Mouse (Mus musculus): ENCODE results near the gene Gpr15.

GRCm38 (mm10) chr16:58746715-58747114 is 27.8 kb upstream of the Gpr15 start:
- TF ChIP-seq POLR2A (IDR thresholded peaks at IDR 0.05; ENCODE audit: borderline replicate concordance, extremely low read depth, low read depth, low read length) (no peak), CTCF (IDR thresholded peaks at IDR 0.05; ENCODE audit: insufficient read depth, low read length) (no peak)
